Mouse (Mus musculus) kidney, postnatal 0 days (tissue): ENCODE results near the gene Ankrd34c. TPM values are rescaled to one million over a fixed set of nuclear protein-coding genes. Genes with fewer than 3 reads are reported as not detected.

Source experiments
- ATAC-seq: fragments of 200-750 bp; cut with Nextera tagmentation; replicated peaks from 2 replicates; pipeline ENCODE4 v1.8.0; 2017; ENCODE audit warnings: low read depth, moderate number of reproducible peaks, moderate TSS enrichment, moderate library complexity; ENCODE audit not compliant: low FRiP score
- DNase-seq: peaks from one replicate; pipeline ENCODE4 v3.0.0-alpha.2; 2016; ENCODE audit warnings: low spot score
- H3K27ac ChIP-seq: fragments of 300-500 bp; sonication (generic); 2 replicates; pipeline ENCODE4 v1.5.1; 2014; ENCODE audit warnings: mild to moderate bottlenecking
- H3K27me3 ChIP-seq: fragments of 300-500 bp; sonication (generic); 2 replicates; pipeline ENCODE4 v1.6.1; 2014; ENCODE audit warnings: low read length, mixed read lengths; ENCODE audit not compliant: insufficient read depth
- H3K36me3 ChIP-seq: fragments of 300-500 bp; sonication (generic); 2 replicates; pipeline ENCODE4 v1.6.1; 2014; ENCODE audit warnings: low read length, mixed read lengths; ENCODE audit not compliant: insufficient read depth
- H3K4me1 ChIP-seq: fragments of 300-500 bp; sonication (generic); replicated peaks from 2 replicates; pipeline ENCODE4 v1.6.1; 2014; ENCODE audit warnings: antibody characterized with exemption, low read length, mixed read lengths; ENCODE audit not compliant: insufficient read depth
- H3K4me2 ChIP-seq: fragments of 300-500 bp; sonication (generic); 2 replicates; pipeline ENCODE4 v1.6.1; 2014; ENCODE audit warnings: mild to moderate bottlenecking, low read length, moderate library complexity, mixed read lengths
- H3K4me3 ChIP-seq: fragments of 300-500 bp; sonication (generic); replicated peaks from 2 replicates; pipeline ENCODE4 v1.5.1; 2014; ENCODE audit warnings: low read depth, low read length
- H3K9ac ChIP-seq: fragments of 300-500 bp; sonication (generic); 2 replicates; pipeline ENCODE4 v1.6.1; 2014; ENCODE audit warnings: low read depth, low read length
- H3K9me3 ChIP-seq: fragments of 300-500 bp; sonication (generic); replicated peaks from 2 replicates; pipeline ENCODE4 v1.6.1; 2016; ENCODE audit warnings: low read length, inconsistent platforms, mixed read lengths
- CTCF ChIP-seq: IDR thresholded peaks from 2 replicates; pipeline ENCODE4 v1.5.1; 2016; ENCODE audit warnings: antibody characterized with exemption, low read depth, mild to moderate bottlenecking, moderate library complexity
- WGBS: fragments of 180-500 bp; shearing (Covaris S2); extraction: QIAGEN DNeasy Blood & Tissue Kit; methylation state at CpG from one replicate; pipeline ENCODE4 v1.1.7; 2014; 5-methylcytosine and 5-hydroxymethylcytosine counted together
- polyA plus RNA-seq: library from polyadenylated mRNA; unstranded; fragments of >200 nt; fragmentation: Nextera tagmentation; extraction: Ambion mirVana; gene quantifications from 2 replicates; pipeline ENCODE4 v1.2.1, GENCODE M21; 2015

Ankrd34c gene
- polyA plus RNA-seq = not detected in 2 replicates

DNA sequence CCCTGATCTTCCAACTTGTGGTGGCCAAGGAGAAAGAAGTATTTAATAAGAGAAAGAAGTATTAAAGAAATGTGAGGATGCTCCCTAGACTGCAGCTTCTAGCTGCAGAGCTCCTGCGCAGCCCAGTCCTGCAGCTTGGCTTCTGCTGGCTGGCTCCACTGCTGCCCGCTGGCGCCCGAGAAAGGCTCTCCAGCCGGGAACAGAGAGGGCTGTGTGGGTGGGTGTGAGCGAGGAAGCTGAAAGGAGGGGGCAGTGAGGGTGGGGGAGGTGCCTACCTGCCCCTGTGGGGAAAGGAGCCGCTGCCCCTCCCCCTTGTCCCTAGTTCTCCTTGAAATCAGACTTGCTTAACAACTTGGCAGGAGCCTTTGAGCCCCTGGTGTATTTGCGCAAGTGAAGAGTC, at the start of gene Ankrd34c:
Gene Ankrd34c, minus strand, starts transcription at position 181 of the 400 bp plus-strand sequence.
- H3K27ac ChIP-seq = no peak within 1 kb of the TSS
- H3K36me3 ChIP-seq = no peaks in the 10 kb centered on the region
- 3% methylated on average over 8 of the region's 8 CpGs for WGBS
- no peak within 1 kb of the TSS for H3K4me3 ChIP-seq
- ATAC-seq (no peak), DNase-seq (no peak)
- H3K4me1 ChIP-seq = no peaks in the 10 kb centered on the region
- TF ChIP-seq CTCF = no peak
- H3K27me3 ChIP-seq = no peaks in the 10 kb centered on the region
- H3K9ac ChIP-seq = no peak within 1 kb of the TSS
- no peaks in the 10 kb centered on the region for H3K9me3 ChIP-seq
- H3K4me2 ChIP-seq = no peak within 1 kb of the TSS

DNA sequence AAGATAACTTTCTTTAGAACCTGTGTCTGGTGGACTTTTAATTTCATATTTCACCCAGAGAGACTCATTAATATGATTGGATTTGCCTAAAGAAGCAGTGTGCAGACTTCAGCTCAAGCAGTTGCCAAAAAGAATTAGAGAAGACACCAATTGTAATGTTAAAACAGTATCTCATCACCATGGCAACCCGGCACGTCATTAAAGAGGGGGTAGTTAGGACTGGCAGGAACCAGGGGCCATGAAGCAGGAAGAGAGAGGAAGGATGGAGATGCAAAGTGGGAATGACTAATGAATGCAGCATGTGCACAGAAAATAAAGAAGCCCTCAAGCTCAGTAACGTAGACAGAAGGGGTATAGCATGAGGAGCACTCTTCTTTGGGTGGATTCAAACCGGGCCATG, 49.3 kb upstream of the Ankrd34c start:
- no peak overlapping the region for H3K4me2 ChIP-seq
- no peaks in the 10 kb centered on the region for H3K9me3 ChIP-seq
- no peaks in the 10 kb centered on the region for H3K4me1 ChIP-seq
- no peak overlapping the region for H3K4me3 ChIP-seq
- H3K27me3 ChIP-seq = no peaks in the 10 kb centered on the region
- ATAC-seq (no peak), DNase-seq (no peak)
- TF ChIP-seq CTCF = no peak
- H3K36me3 ChIP-seq = no peaks in the 10 kb centered on the region
- no peak overlapping the region for H3K27ac ChIP-seq
- H3K9ac ChIP-seq = no peak overlapping the region
- WGBS = 64% methylated on average over 4 of the region's 4 CpGs

DNA sequence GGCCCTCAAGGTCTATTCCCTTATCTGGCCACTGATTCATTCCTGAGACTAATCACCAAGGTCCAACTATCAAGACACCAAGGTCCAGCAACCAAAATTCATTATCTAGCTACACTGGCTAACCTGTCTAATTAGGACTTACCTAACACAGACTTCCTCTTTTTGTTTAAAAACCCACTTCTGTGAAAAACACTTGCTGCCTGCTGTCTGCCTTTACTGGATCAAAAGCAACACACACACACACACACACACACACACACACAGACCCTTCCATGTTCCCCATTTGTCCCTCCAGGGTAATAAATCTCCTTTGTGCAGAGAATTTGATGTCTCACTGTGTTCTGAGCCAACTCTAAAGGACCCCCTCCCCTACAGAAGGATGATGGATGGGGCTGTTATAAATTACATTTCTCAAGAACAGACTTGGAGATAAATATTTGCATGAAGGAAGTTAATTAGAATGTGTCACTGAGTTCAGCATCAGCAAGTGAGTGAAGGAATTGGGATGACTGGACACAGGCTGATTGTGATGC, 43.2 kb upstream of the Ankrd34c start:
- Histone ChIP-seq H3K9me3 (no peaks in the 10 kb centered on the region), H3K4me1 (no peaks in the 10 kb centered on the region), H3K4me2 (no peak overlapping the region), H3K9ac (no peak overlapping the region), H3K4me3 (no peak overlapping the region), H3K27ac (no peak overlapping the region), H3K36me3 (no peaks in the 10 kb centered on the region), H3K27me3 (no peaks in the 10 kb centered on the region)
- ATAC-seq = no peak
- no peak for DNase-seq
- no peak for TF ChIP-seq CTCF

DNA sequence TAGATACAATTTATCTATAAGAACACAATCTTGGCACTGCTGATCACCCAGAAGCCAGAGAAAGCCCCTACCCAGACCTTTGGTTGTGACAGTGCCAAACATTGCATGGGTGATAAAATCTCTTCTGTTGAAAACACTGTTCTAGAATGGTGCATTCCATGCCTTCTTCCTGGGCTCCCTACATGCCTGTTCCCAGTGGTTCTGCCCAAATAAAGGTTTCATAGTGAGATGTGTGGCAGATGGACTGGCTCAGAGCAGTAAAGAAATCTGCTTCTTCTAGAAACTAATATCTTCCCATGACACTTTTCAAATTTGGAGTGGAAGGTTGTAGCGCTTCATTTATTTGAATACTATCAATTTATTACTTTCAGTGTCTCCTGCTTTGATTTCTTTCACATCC, 41.0 kb upstream of the Ankrd34c start:
- no peak overlapping the region for H3K4me3 ChIP-seq
- TF ChIP-seq CTCF = no peak
- no peaks in the 10 kb centered on the region for H3K4me1 ChIP-seq
- H3K27ac ChIP-seq = no peak overlapping the region
- no peaks in the 10 kb centered on the region for H3K9me3 ChIP-seq
- DNase-seq = no peak
- H3K4me2 ChIP-seq = no peak overlapping the region
- 93% methylated on average over 1 of the region's 1 CpGs for whole genome bisulfite sequencing
- no peaks in the 10 kb centered on the region for H3K27me3 ChIP-seq
- no peak for ATAC-seq
- H3K36me3 ChIP-seq = no peaks in the 10 kb centered on the region
- no peak overlapping the region for H3K9ac ChIP-seq

DNA sequence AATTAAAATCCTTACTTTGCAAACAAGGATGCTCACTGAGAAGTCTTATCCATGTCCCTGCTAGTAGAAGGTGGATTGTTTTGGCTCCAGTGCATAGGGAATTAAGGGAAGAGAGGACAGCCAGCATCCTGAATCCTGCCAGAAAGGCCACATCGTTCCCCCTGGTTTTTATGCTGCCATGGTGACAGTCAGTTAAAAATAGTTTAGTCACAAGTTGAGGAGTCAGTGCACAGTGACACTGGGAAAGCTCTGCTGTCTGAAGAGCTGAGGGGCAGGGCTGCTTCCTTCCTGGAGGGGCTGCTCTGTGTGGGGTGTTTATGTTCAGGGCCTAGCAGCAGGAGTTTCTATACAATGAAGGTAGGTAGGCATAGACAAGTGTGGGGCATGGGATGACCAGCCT, 32.9 kb upstream of the Ankrd34c start:
- no peak for DNase-seq
- no peaks in the 10 kb centered on the region for H3K36me3 ChIP-seq
- no peak overlapping the region for H3K4me2 ChIP-seq
- H3K27ac ChIP-seq = no peak overlapping the region
- H3K4me1 ChIP-seq = no peaks in the 10 kb centered on the region
- no peak overlapping the region for H3K9ac ChIP-seq
- H3K27me3 ChIP-seq = no peaks in the 10 kb centered on the region
- no peak overlapping the region for H3K4me3 ChIP-seq
- ATAC-seq = no peak
- no peak for TF ChIP-seq CTCF
- WGBS = 43% methylated on average over 1 of the region's 1 CpGs
- H3K9me3 ChIP-seq = no peaks in the 10 kb centered on the region

DNA sequence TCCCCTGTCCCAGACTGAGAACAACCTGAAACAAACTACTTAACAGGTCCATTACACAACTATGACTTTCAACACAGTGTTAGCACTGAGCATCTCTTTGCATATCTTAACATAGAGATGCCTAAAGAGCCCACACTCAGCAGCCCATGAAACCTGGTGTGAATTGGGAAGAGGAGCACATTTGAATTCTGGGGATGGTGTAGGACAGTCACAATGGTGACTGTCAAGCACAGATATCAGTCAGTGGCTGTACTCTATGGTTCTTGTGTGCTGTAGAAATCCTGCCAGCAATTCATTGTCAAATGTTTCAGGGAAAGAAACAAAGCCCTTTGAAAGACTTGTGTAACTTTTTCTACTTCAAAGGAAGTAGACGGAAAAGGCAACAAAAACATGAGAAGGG, 23.7 kb upstream of the Ankrd34c start:
- H3K4me3 ChIP-seq = no peak overlapping the region

DNA sequence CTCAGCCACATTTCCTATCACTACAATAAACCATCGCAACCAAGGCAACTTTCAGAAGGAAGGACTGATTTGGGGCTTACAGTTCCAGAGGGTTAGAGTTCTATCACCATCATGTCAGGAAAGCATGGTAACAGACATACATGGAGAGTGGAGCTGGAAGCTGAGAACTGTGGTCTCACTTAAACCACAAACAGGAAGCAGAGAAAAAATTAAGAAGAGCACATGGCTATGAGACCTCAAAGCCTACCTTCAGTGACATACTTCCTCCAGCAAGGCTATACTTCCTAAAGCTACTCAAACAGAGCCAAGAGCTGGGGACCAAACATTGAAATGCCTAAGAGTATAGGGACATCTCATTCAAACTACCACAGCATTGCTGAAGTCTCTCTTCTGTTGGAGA, 20.3 kb upstream of the Ankrd34c start:
- Histone ChIP-seq H3K27ac (no peak overlapping the region), H3K9me3 (no peaks in the 10 kb centered on the region), H3K27me3 (no peaks in the 10 kb centered on the region), H3K9ac (no peak overlapping the region), H3K4me3 (no peak overlapping the region), H3K36me3 (no peaks in the 10 kb centered on the region), H3K4me1 (no peaks in the 10 kb centered on the region), H3K4me2 (no peak overlapping the region)
- no peak for TF ChIP-seq CTCF
- ATAC-seq = no peak
- DNase-seq = no peak
- WGBS = 53% methylated on average over 1 of the region's 1 CpGs

More for the DNA sequence above, 23.7 kb upstream of the Ankrd34c start:
- no peak overlapping the region for H3K27ac ChIP-seq
- H3K9ac ChIP-seq = no peak overlapping the region
- no peak for TF ChIP-seq CTCF
- WGBS = 54% methylated on average over 1 of the region's 1 CpGs
- no peak overlapping the region for H3K4me2 ChIP-seq
- H3K27me3 ChIP-seq = no peaks in the 10 kb centered on the region
- H3K9me3 ChIP-seq = no peaks in the 10 kb centered on the region
- no peaks in the 10 kb centered on the region for H3K4me1 ChIP-seq
- ATAC-seq = no peak
- H3K36me3 ChIP-seq = no peaks in the 10 kb centered on the region
- DNase-seq = no peak
